Mouse (Mus musculus) heart, embryonic 12.5 days (tissue): Measurements from ENCODE around the gene Ehf. TPM values are rescaled to one million over a fixed set of nuclear protein-coding genes. Genes with fewer than 3 reads are reported as not detected.

Source experiments
- ATAC-seq: fragments of 200-750 bp; cut with Nextera tagmentation; 2 replicates; pipeline ENCODE4 v1.8.0; 2017; ENCODE audit warnings: moderate TSS enrichment, moderate library complexity; ENCODE audit not compliant: insufficient number of reproducible peaks, low FRiP score
- H3K27ac ChIP-seq: fragments of 300-500 bp; sonication (generic); 2 replicates; pipeline ENCODE4 v1.5.1; 2016; ENCODE audit warnings: mild to moderate bottlenecking, moderate library complexity; ENCODE audit not compliant: poor library complexity, severe bottlenecking
- H3K27me3 ChIP-seq: fragments of 300-500 bp; sonication (generic); replicated peaks from 2 replicates; pipeline ENCODE4 v1.6.1; 2016; ENCODE audit warnings: mild to moderate bottlenecking, moderate library complexity
- H3K36me3 ChIP-seq: fragments of 300-500 bp; sonication (generic); 2 replicates; pipeline ENCODE4 v1.6.1; 2016; ENCODE audit warnings: mild to moderate bottlenecking, moderate library complexity
- H3K4me1 ChIP-seq: fragments of 300-500 bp; sonication (generic); replicated peaks from 2 replicates; pipeline ENCODE4 v1.6.1; 2016; ENCODE audit warnings: mild to moderate bottlenecking
- H3K4me2 ChIP-seq: fragments of 300-500 bp; sonication (generic); 2 replicates; pipeline ENCODE4 v1.6.1; 2016; ENCODE audit warnings: mild to moderate bottlenecking, moderate library complexity
- H3K4me3 ChIP-seq: fragments of 300-500 bp; sonication (generic); 2 replicates; pipeline ENCODE4 v1.5.1; 2016; ENCODE audit warnings: mild to moderate bottlenecking
- H3K9ac ChIP-seq: fragments of 300-500 bp; sonication (generic); 2 replicates; pipeline ENCODE4 v1.6.1; 2016; ENCODE audit warnings: mild to moderate bottlenecking, moderate library complexity
- H3K9me3 ChIP-seq: fragments of 300-500 bp; sonication (generic); replicated peaks from 2 replicates; pipeline ENCODE4 v1.6.1; 2016; ENCODE audit warnings: mild to moderate bottlenecking, moderate library complexity
- WGBS: fragments of 180-500 bp; shearing (Covaris S2); methylation state at CpG from one replicate; pipeline ENCODE4 v1.1.7; 2016; 5-methylcytosine and 5-hydroxymethylcytosine counted together
- polyA plus RNA-seq: library from polyadenylated mRNA; unstranded; fragments of >200 nt; fragmentation: Nextera tagmentation; extraction: Ambion mirVana; gene quantifications from 2 replicates; pipeline ENCODE4 v1.2.1, GENCODE M21; 2016

Gene Ehf
- polyA plus RNA-seq, 1 experiment from 2014 or later, result not detected

DNA sequence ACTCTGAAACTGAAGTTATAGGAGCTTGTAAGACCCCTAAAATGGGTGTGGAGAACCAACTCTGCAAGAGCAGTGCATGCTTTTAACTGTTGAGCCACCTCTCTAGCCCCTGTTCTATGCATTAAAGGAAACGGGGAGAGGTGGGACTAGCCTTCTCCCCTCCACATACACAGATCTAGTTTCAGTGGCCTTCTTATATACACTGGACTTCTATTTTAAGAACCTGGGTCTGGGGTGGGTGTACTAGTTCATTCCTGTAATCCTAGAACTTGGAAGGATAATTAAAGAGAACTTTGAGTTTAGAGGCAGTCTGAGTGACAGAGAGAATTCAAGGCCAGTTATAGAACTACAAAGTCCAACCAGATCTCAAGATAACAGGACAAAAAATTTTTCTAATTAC lies 24.6 kb downstream of the Ehf start:
- no peak overlapping the region for H3K4me2 ChIP-seq
- H3K27ac ChIP-seq, result no peak overlapping the region
- no peak for ATAC-seq
- no peaks in the 10 kb centered on the region for H3K27me3 ChIP-seq
- no peak overlapping the region for H3K9ac ChIP-seq
- H3K4me3 ChIP-seq, result no peak overlapping the region
- no peaks in the 10 kb centered on the region for H3K9me3 ChIP-seq
- WGBS, result 54% methylated on average over 1 of the region's 1 CpGs
- no peaks in the 10 kb centered on the region for H3K36me3 ChIP-seq
- peaks cover 17% of the 10 kb centered on the region for H3K4me1 ChIP-seq

DNA sequence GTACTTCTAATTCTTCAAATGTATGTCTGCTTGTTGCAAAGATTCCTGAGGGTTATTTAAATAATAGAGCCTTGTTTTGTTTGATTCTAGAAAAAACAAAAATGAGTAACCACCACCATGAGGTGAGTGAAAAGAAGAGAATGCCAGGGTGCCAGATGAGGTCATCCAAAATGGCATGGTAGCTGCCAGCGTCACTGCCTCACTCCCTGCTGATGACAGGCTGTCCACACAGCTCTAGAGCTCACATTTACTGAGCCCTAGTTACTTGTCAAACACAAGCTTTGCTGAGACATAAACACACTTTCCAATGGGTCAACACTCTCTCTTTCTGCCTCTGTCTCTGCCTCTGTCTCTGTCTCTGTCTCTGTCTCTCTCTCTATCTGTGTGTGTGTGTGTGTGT lies 25.3 kb downstream of the Ehf start:
- Histone ChIP-seq H3K27ac (0 out of 2 replicates have a peak overlapping the region, but pooled peaks have one; percentile 29), H3K4me2 (no peak overlapping the region), H3K4me3 (no peak overlapping the region), H3K4me1 (peaks cover 16% of the 10 kb centered on the region), H3K9ac (no peak overlapping the region), H3K27me3 (no peaks in the 10 kb centered on the region), H3K9me3 (no peaks in the 10 kb centered on the region), H3K36me3 (no peaks in the 10 kb centered on the region)
- ATAC-seq, result no peak
- WGBS, result 30% methylated on average over 1 of the region's 1 CpGs

DNA sequence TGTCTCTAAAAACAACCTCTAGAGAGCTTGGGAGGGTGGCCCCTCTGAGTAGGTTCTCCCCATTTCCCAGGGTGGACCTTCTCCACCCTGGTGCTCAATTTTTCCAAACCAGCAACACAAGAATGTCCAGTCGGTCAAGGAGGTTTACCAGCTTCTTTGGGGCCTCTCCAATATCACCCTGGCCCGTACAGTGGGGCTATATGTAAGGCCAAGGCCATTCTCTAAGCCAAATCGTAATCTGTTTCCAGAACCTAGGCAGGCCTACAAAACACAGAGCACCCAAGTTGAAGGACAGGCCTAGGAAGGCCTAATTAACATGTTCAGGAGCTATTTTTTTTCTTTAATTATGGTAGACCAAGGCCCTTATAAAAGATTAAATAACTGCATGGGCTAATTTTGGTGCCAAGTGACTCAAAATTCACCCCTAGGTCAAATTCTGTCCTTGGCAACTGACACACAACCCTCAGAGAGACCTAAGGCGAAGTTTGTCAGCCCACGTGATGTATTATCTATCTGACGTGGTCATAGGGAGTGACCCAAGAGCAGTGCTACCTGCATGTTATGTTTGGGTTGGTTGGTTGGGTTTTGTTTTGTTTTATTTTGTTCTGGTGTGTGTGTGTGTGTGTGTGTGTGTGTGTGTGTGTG lies 27.6 kb downstream of the Ehf start:
- Histone ChIP-seq H3K27me3 (no peaks in the 10 kb centered on the region), H3K9me3 (no peaks in the 10 kb centered on the region), H3K4me3 (no peak overlapping the region), H3K9ac (no peak overlapping the region), H3K4me1 (peaks cover 6% of the 10 kb centered on the region), H3K27ac (no peak overlapping the region), H3K4me2 (no peak overlapping the region), H3K36me3 (no peaks in the 10 kb centered on the region)
- 80% methylated on average over 6 of the region's 6 CpGs for WGBS
- ATAC-seq, result no peak

DNA sequence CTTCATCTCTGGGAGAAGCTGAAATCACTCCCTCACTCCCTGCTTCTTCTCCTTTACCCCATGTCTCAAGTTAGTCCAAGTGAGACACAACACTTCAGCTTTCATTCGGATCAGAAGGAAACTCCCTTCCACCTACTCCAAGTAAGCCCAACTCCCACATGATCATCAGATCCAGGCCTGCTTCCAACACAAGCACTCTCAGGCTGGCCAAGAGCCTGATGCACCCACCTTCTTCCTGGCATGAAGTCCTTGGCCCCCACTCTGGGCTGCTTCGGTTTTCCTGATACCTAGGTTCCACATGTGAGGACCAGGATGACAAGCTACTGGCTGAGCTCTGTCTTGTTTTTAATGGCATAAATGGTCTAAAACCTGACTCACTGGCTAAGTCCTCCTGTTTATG lies 28.3 kb downstream of the Ehf start:
- H3K4me2 ChIP-seq, result no peak overlapping the region
- H3K27ac ChIP-seq, result no peak overlapping the region
- H3K4me1 ChIP-seq, result peaks cover 6% of the 10 kb centered on the region
- H3K9me3 ChIP-seq, result no peaks in the 10 kb centered on the region
- WGBS, result 73% methylated on average over 2 of the region's 2 CpGs
- no peak overlapping the region for H3K9ac ChIP-seq
- H3K27me3 ChIP-seq, result no peaks in the 10 kb centered on the region
- H3K4me3 ChIP-seq, result no peak overlapping the region
- H3K36me3 ChIP-seq, result no peaks in the 10 kb centered on the region
- no peak for ATAC-seq

DNA sequence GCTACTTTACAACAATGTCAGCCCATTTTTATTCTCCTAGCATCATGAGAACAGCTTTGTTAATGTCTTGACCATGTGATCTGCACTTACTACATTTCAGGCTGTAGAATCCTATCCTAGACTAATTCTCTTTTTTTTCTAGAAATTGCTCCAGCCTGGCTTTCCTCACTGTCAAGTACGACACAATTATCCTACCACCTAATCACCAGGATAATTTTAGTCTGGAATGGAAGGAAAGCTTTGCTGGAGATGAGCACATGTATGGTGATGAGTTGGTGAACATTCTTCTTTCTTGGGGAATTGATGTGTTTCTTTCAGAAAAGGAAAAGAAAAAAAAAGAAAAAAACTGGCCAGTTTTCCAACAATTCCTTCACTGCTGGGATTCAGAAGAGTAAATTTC lies 28.8 kb downstream of the Ehf start:
- no peaks in the 10 kb centered on the region for H3K27me3 ChIP-seq
- no peak overlapping the region for H3K27ac ChIP-seq
- H3K4me1 ChIP-seq, result peaks cover 6% of the 10 kb centered on the region
- no peaks in the 10 kb centered on the region for H3K36me3 ChIP-seq
- 56% methylated on average over 1 of the region's 1 CpGs for WGBS
- no peak overlapping the region for H3K9ac ChIP-seq
- ATAC-seq, result no peak
- no peak overlapping the region for H3K4me2 ChIP-seq
- H3K4me3 ChIP-seq, result no peak overlapping the region
- H3K9me3 ChIP-seq, result no peaks in the 10 kb centered on the region

DNA sequence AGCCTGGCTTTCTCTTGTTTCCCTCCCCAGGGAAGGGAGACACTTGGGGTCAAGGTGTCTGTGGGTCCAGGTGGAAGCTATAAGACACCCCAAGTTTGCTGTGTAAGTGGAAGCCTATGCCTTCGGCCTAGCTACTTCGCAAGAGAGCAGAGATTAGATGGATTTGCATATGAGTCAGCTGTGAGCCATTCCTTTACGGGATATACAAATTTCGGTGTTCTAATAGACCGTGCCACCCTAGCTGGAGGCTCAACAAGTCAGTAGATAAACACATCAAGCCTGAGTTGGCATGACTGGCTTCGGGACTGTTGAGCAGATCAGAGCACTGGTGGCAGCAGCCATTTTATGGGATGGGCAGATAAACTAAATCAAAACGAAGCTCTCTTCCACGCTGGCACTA lies 31.6 kb downstream of the Ehf start:
- 76% methylated on average over 8 of the region's 8 CpGs for WGBS
- Histone ChIP-seq H3K4me2 (no peak overlapping the region), H3K27ac (no peak overlapping the region), H3K36me3 (no peaks in the 10 kb centered on the region), H3K9ac (no peak overlapping the region), H3K4me1 (no peaks in the 10 kb centered on the region; the same call in 1 of the 2 replicates), H3K27me3 (no peaks in the 10 kb centered on the region), H3K9me3 (no peaks in the 10 kb centered on the region), H3K4me3 (no peak overlapping the region)
- no peak for ATAC-seq

DNA sequence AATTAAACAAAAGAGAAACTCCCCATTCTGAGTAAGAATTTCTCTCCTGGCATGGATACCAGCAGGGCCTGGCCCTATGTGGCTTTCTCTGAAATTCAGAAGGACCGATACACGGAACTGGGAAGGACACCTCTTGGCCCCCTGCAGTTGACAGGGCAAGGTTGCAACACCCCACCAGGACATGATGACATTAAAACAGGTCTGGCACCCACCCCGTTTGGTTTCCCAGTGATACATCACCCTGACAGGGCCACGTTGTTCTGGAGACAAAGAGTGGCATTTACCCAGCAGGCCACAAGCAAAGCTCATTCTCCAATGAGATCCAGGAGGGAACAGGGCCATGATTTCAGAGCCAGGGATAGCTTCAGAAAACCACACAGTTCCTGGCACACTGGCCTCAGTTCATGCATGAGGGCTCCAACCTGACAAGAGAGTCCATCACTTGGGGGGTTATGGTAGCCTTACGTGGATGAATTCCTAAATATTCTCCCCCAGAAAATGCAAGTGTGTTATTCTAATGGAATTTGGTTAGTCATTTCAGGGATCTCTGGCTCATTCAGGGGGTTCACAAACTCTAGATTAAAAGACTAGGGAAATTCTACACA lies 32.4 kb downstream of the Ehf start:
- Histone ChIP-seq H3K4me1 (no peaks in the 10 kb centered on the region; the same call in 1 of the 2 replicates), H3K27me3 (no peaks in the 10 kb centered on the region), H3K36me3 (no peaks in the 10 kb centered on the region), H3K9ac (no peak overlapping the region), H3K4me3 (no peak overlapping the region), H3K9me3 (no peaks in the 10 kb centered on the region), H3K4me2 (no peak overlapping the region), H3K27ac (no peak overlapping the region)
- ATAC-seq, result no peak
- WGBS, result 73% methylated on average over 5 of the region's 5 CpGs

DNA sequence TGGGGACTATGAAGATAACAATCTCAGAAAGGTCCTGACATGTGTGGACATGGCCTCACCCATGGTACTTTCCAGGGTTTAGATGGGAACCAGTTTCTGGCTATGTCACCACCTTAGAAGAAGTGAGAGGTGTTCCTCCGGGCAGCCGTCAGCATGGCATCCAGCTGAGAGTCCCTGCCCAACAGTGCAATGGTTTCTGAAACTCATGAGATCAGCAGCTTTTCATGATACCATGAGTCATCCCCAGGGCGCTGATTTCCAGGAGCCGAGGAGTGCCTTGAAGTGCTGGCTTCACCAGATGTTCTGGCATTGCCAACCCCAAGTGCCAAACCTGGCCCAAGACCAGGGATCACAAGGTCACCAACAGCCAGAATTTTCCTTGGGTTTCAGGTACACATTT lies 64.0 kb downstream of the Ehf start:
- Histone ChIP-seq H3K9me3 (no peaks in the 10 kb centered on the region), H3K4me2 (no peak overlapping the region), H3K36me3 (no peaks in the 10 kb centered on the region), H3K27me3 (no peaks in the 10 kb centered on the region), H3K9ac (no peak overlapping the region), H3K4me1 (no peaks in the 10 kb centered on the region), H3K4me3 (no peak overlapping the region), H3K27ac (no peak overlapping the region)
- no peak for ATAC-seq
- WGBS, result 77% methylated on average over 4 of the region's 4 CpGs

DNA sequence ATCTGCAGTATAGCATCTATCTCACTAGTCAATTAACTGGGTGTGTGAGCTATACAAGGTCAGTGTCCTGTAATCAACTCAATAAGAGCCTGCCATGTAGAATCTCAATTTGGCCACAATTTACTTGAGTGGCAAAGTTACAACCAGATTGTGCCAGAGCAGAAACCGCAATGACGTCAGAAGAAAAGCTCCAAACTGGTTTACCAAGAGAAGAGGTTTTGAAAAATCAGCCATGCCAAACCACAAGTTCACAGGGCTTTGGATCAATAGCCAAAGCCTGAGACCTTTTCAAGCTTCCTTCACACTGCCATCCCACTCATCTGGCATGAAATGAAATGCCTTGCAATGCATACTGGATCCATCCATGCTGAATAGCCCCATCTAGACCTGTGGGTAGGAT lies 76.3 kb downstream of the Ehf start:
- no peaks in the 10 kb centered on the region for H3K9me3 ChIP-seq
- no peak overlapping the region for H3K4me3 ChIP-seq
- no peak for ATAC-seq
- H3K4me1 ChIP-seq, result no peaks in the 10 kb centered on the region
- 88% methylated on average over 2 of the region's 2 CpGs for WGBS
- H3K9ac ChIP-seq, result no peak overlapping the region
- H3K4me2 ChIP-seq, result no peak overlapping the region
- H3K27ac ChIP-seq, result no peak overlapping the region
- no peaks in the 10 kb centered on the region for H3K36me3 ChIP-seq
- no peaks in the 10 kb centered on the region for H3K27me3 ChIP-seq

DNA sequence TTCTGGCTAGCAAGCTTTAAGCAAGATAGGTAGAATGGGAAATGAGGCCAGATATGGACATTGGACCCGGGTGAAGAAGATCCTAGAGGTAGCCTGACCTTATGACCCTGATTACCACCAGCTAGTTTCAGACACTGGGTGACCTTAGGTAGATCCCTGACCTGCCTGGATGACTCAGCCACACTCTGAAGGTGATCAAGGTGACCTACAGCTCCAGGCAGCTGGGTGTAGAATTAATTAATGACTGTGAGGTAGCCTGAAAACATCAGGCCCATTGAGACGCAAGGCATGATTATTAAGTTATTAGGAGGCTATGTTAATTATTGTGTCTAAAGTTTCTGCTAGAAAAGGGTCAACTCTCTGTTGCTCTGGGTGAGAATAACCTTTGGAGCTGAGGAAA lies 82.2 kb downstream of the Ehf start:
- H3K27me3 ChIP-seq, result no peaks in the 10 kb centered on the region
- H3K36me3 ChIP-seq, result no peaks in the 10 kb centered on the region
- H3K4me2 ChIP-seq, result no peak overlapping the region
- no peaks in the 10 kb centered on the region for H3K9me3 ChIP-seq
- H3K27ac ChIP-seq, result no peak overlapping the region
- no peaks in the 10 kb centered on the region for H3K4me1 ChIP-seq
- no peak for ATAC-seq
- H3K9ac ChIP-seq, result no peak overlapping the region
- 72% methylated on average over 2 of the region's 2 CpGs for WGBS
- H3K4me3 ChIP-seq, result no peak overlapping the region

DNA sequence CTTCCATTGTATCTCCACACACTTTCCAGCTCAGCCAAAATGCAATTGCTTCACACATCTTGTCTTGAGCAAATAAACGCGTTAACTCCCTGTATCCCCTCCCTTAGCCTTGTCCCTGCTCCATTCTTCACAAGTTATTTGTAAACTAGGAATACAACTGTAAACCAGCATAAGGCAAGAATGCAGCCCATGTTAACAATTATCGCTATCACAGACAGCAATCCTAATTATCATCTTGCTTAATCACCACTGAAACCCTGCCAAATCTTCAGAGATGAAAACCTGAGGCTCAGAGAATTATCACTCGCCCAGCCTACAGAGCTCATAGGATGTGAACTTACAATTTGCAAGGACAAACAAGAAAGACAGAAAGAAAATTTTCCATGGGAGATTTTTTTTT lies 84.8 kb downstream of the Ehf start:
- WGBS, result 79% methylated on average over 4 of the region's 4 CpGs
- no peak overlapping the region for H3K4me3 ChIP-seq
- no peak for ATAC-seq
- no peaks in the 10 kb centered on the region for H3K36me3 ChIP-seq
- H3K9me3 ChIP-seq, result no peaks in the 10 kb centered on the region
- no peak overlapping the region for H3K27ac ChIP-seq
- no peaks in the 10 kb centered on the region for H3K27me3 ChIP-seq
- H3K4me2 ChIP-seq, result no peak overlapping the region
- H3K4me1 ChIP-seq, result no peaks in the 10 kb centered on the region
- no peak overlapping the region for H3K9ac ChIP-seq

DNA sequence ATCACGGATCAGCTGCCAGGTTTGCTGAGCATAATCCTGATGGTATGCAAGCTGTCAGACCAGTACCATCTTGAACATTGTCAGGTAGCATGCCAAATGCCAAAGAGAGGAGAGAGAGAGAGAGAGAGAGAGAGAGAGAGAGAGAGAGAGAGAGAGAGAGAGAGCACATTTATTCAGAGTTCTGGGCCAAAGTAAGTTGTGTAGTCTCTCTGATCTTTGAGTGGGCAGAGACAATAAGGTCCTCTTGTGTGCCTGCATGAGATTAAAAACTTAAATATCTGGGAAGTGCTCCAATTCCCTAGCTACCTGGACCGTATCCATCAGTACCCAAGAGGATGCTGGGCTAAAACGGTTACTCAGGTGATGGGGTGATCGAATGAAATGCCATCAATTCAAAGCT lies 87.3 kb downstream of the Ehf start:
- Histone ChIP-seq H3K27me3 (no peaks in the 10 kb centered on the region), H3K9me3 (no peaks in the 10 kb centered on the region), H3K4me1 (no peaks in the 10 kb centered on the region), H3K9ac (no peak overlapping the region), H3K36me3 (no peaks in the 10 kb centered on the region), H3K4me2 (no peak overlapping the region), H3K27ac (no peak overlapping the region), H3K4me3 (no peak overlapping the region)
- ATAC-seq, result no peak
- 85% methylated on average over 4 of the region's 4 CpGs for WGBS
